Mouse (Mus musculus) bone marrow, adult 2 months (tissue): ENCODE measurements at regions not wholly inside any gene's neighbourhood (a gene's known extent, or its start where the extent isn't known, plus 50 kb on each side); places are given as distances from the start of the nearest gene placed in this dataset.

Source experiments
- CTCF ChIP-seq: fragments of 200-500 bp; IDR thresholded peaks from 2 replicates; pipeline ENCODE4 v1.5.1; 2011; ENCODE audit warnings: low read length, control low read depth; ENCODE audit not compliant: control insufficient read depth, insufficient read depth
- POLR2A ChIP-seq: fragments of 200-500 bp; IDR thresholded peaks from 2 replicates; pipeline ENCODE4 v1.6.1; 2011; ENCODE audit warnings: low read depth, mild to moderate bottlenecking, control low read depth, low read length, borderline replicate concordance; ENCODE audit not compliant: control insufficient read depth

DNA sequence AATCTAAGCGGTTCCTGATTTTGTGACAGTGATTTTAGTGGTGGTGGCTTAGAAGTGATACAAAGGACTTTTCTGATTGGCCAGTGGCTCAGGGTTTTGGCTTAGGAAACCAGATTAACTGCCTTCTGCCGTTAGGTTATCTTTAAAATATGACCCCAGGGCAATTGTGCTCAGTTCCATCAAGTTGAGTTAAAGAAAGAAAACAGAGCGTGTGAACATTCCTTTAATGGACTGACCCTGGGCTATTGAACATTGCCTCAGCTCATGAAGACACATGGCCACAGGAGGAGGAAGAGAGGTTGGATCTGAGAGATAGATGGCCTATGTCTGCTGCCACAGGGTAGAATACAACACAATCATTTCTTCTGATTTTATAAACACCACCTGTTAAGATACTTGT lies 191.0 kb upstream of the Zc3h12c start:
- TF ChIP-seq CTCF (no peak), POLR2A (no peak)
